Mouse (Mus musculus) ES-E14 (cell line): Measurements from ENCODE around the gene Pde2a.

Experiments used
- HCFC1 ChIP-seq: IDR thresholded peaks from 2 replicates; pipeline ENCODE4 v1.6.1; 2012; ENCODE audit warnings: low read length, inconsistent platforms, borderline replicate concordance; ENCODE audit not compliant: insufficient read depth
- ZC3H11A ChIP-seq: IDR thresholded peaks from 2 replicates; pipeline ENCODE4 v1.6.1; 2012; ENCODE audit warnings: low read depth, mild to moderate bottlenecking, inconsistent platforms, low read length, borderline replicate concordance
- ZNF384 ChIP-seq: IDR thresholded peaks from 2 replicates; pipeline ENCODE4 v1.6.1; 2012; ENCODE audit warnings: low read depth, low read length, inconsistent platforms

GRCm38 (mm10) chr7:101391909-101392479 lies 29.5 kb upstream of the Pde2a start:
- TF ChIP-seq HCFC1 (no peak), ZNF384 (no peak), ZC3H11A (no peak)
